Mouse (Mus musculus): ENCODE measurements around the gene Baz1b. TPM values are rescaled to one million over a fixed set of nuclear protein-coding genes. Genes with fewer than 3 reads are reported as not detected.
"Not testable (repeated sequence)": the region's sequence is repeated elsewhere in the genome, so short reads cannot be mapped to it uniquely, and the experiment has no call there.

Gene Baz1b
- polyA plus RNA-seq, 1 experiment: 22.1 TPM

GRCm38 (mm10) chr5:135224169-135224568 is 37.1 kb downstream of the Baz1b start:
- Histone ChIP-seq H3K4me3 (no peak overlapping the region), H3ac (ENCODE audit: control insufficient read depth, insufficient read length) (no peak overlapping the region), H3K4me2 (ENCODE audit: low read depth) (no peak overlapping the region), H3K36me3 (ENCODE audit: control insufficient read depth, insufficient read depth) (peaks cover 82% of the 10 kb centered on the region), H3K79me2 (ENCODE audit: control insufficient read depth, insufficient read depth) (no peaks in the 10 kb centered on the region), H3K27me3 (ENCODE audit: control insufficient read depth, insufficient read depth, insufficient read length) (no peaks in the 10 kb centered on the region)
- TF ChIP-seq USF1 (IDR thresholded peaks at IDR 0.05; ENCODE audit: low read depth) (no peak), MYOD1 (IDR thresholded peaks at IDR 0.05; ENCODE audit: control insufficient read depth in 1 of 3, insufficient read length in 2 of 3, low read depth in 2 of 3) (no peak), CEBPB (IDR thresholded peaks at IDR 0.05; ENCODE audit: insufficient read depth, poor library complexity, severe bottlenecking) (no peak), REST (IDR thresholded peaks at IDR 0.05; ENCODE audit: insufficient read depth, insufficient read length) (no peak), POLR2A (IDR thresholded peaks at IDR 0.05; ENCODE audit: insufficient read length, low read depth) (no peak), MYOG (IDR thresholded peaks at IDR 0.05; ENCODE audit: control insufficient read depth in 1 of 3, insufficient read depth in 1 of 3, insufficient read length in 2 of 3, low read depth in 2 of 3) (no peak), E2F4 (IDR thresholded peaks at IDR 0.05; ENCODE audit: insufficient read depth) (no peak), MAX (IDR thresholded peaks at IDR 0.05; ENCODE audit: low read depth) (no peak), TCF12 (IDR thresholded peaks at IDR 0.05; ENCODE audit: insufficient read depth, poor library complexity, severe bottlenecking) (no peak), POLR2AphosphoS2 (IDR thresholded peaks at IDR 0.05; ENCODE audit: insufficient read length, low read depth) (no peak), TCF3 (IDR thresholded peaks at IDR 0.05; ENCODE audit: insufficient read length, low read depth) (no peak), SRF (IDR thresholded peaks at IDR 0.05; ENCODE audit: control insufficient read depth, insufficient read length, low read depth) (no peak)

GRCm38 (mm10) chr5:135225879-135226278 is 38.8 kb downstream of the Baz1b start:
- not testable (repeated sequence) for H3K27me3 ChIP-seq (ENCODE audit: control insufficient read depth, insufficient read depth, insufficient read length); H3K4me2 ChIP-seq (ENCODE audit: low read depth); H3ac ChIP-seq (ENCODE audit: control insufficient read depth, insufficient read length); H3K79me2 ChIP-seq (ENCODE audit: control insufficient read depth, insufficient read depth); H3K4me3 ChIP-seq
- H3K36me3 ChIP-seq (ENCODE audit: control insufficient read depth, insufficient read depth): peaks cover 81% of the 10 kb centered on the region

- Histone ChIP-seq H3K79me2 (ENCODE audit: control insufficient read depth, insufficient read depth) (no peaks in the 10 kb centered on the region), H3K36me3 (ENCODE audit: control insufficient read depth, insufficient read depth) (peaks cover 69% of the 10 kb centered on the region), H3K4me2 (ENCODE audit: low read depth) (no peak overlapping the region), H3K27me3 (ENCODE audit: control insufficient read depth, insufficient read depth, insufficient read length) (no peaks in the 10 kb centered on the region), H3K4me3 (no peak overlapping the region), H3ac (ENCODE audit: control insufficient read depth, insufficient read length) (no peak overlapping the region)
- no peak for TF ChIP-seq SRF (IDR thresholded peaks at IDR 0.05; ENCODE audit: control insufficient read depth, insufficient read length, low read depth)
- TF ChIP-seq E2F4 (IDR thresholded peaks at IDR 0.05; ENCODE audit: insufficient read depth): no peak
- TF ChIP-seq POLR2AphosphoS2 (IDR thresholded peaks at IDR 0.05; ENCODE audit: insufficient read length, low read depth): no peak
- TF ChIP-seq TCF12 (IDR thresholded peaks at IDR 0.05; ENCODE audit: insufficient read depth, poor library complexity, severe bottlenecking): no peak
- TF ChIP-seq CEBPB (IDR thresholded peaks at IDR 0.05; ENCODE audit: insufficient read depth, poor library complexity, severe bottlenecking): no peak
- TF ChIP-seq MAX (IDR thresholded peaks at IDR 0.05; ENCODE audit: low read depth): no peak
- TF ChIP-seq MYOG (IDR thresholded peaks at IDR 0.05; ENCODE audit: control insufficient read depth in 1 of 3, insufficient read depth in 1 of 3, insufficient read length in 2 of 3, low read depth in 2 of 3): no peak
- TF ChIP-seq MYOD1 (IDR thresholded peaks at IDR 0.05; ENCODE audit: control insufficient read depth in 1 of 3, insufficient read length in 2 of 3, low read depth in 2 of 3): no peak
- no peak for TF ChIP-seq POLR2A (IDR thresholded peaks at IDR 0.05; ENCODE audit: insufficient read length, low read depth)
- TF ChIP-seq REST (IDR thresholded peaks at IDR 0.05; ENCODE audit: insufficient read depth, insufficient read length): no peak
- no peak for TF ChIP-seq USF1 (IDR thresholded peaks at IDR 0.05; ENCODE audit: low read depth)
These were observed 43.1 kb downstream of the Baz1b start for GRCm38 (mm10) chr5:135230186-135230585.

GRCm38 (mm10) chr5:135233166-135233920 is 46.3 kb downstream of the Baz1b start:
- Histone ChIP-seq H3K27me3 (ENCODE audit: control insufficient read depth, insufficient read depth, insufficient read length) (no peaks in the 10 kb centered on the region), H3K4me2 (ENCODE audit: low read depth) (no peak overlapping the region), H3K79me2 (ENCODE audit: control insufficient read depth, insufficient read depth) (no peaks in the 10 kb centered on the region), H3K4me3 (no peak overlapping the region), H3K36me3 (ENCODE audit: control insufficient read depth, insufficient read depth) (peaks cover 71% of the 10 kb centered on the region), H3ac (ENCODE audit: control insufficient read depth, insufficient read length) (no peak overlapping the region)
- TF ChIP-seq POLR2AphosphoS2 (IDR thresholded peaks at IDR 0.05; ENCODE audit: insufficient read length, low read depth) (no peak), POLR2A (IDR thresholded peaks at IDR 0.05; ENCODE audit: insufficient read length, low read depth) (no peak), TCF12 (IDR thresholded peaks at IDR 0.05; ENCODE audit: insufficient read depth, poor library complexity, severe bottlenecking) (no peak), MYOD1 (IDR thresholded peaks at IDR 0.05; ENCODE audit: control insufficient read depth in 1 of 3, insufficient read length in 2 of 3, low read depth in 2 of 3) (no peak), MYOG (IDR thresholded peaks at IDR 0.05; ENCODE audit: control insufficient read depth in 1 of 3, insufficient read depth in 1 of 3, insufficient read length in 2 of 3, low read depth in 2 of 3) (no peak), MAX (IDR thresholded peaks at IDR 0.05; ENCODE audit: low read depth) (no peak), E2F4 (IDR thresholded peaks at IDR 0.05; ENCODE audit: insufficient read depth) (no peak), USF1 (IDR thresholded peaks at IDR 0.05; ENCODE audit: low read depth) (no peak), CEBPB (IDR thresholded peaks at IDR 0.05; ENCODE audit: insufficient read depth, poor library complexity, severe bottlenecking) (no peak), REST (IDR thresholded peaks at IDR 0.05; ENCODE audit: insufficient read depth, insufficient read length) (no peak), TCF3 (IDR thresholded peaks at IDR 0.05; ENCODE audit: insufficient read length, low read depth) (no peak), SRF (IDR thresholded peaks at IDR 0.05; ENCODE audit: control insufficient read depth, insufficient read length, low read depth) (no peak)

GRCm38 (mm10) chr5:135236571-135236970 is 49.5 kb downstream of the Baz1b start:
- no peaks in the 10 kb centered on the region for H3K27me3 ChIP-seq (ENCODE audit: control insufficient read depth, insufficient read depth, insufficient read length)
- no peaks in the 10 kb centered on the region for H3K79me2 ChIP-seq (ENCODE audit: control insufficient read depth, insufficient read depth)
- TF ChIP-seq USF1 (IDR thresholded peaks at IDR 0.05; ENCODE audit: low read depth) (no peak), REST (IDR thresholded peaks at IDR 0.05; ENCODE audit: insufficient read depth, insufficient read length) (no peak), TCF12 (IDR thresholded peaks at IDR 0.05; ENCODE audit: insufficient read depth, poor library complexity, severe bottlenecking) (no peak), POLR2A (IDR thresholded peaks at IDR 0.05; ENCODE audit: insufficient read length, low read depth) (no peak), POLR2AphosphoS2 (IDR thresholded peaks at IDR 0.05; ENCODE audit: insufficient read length, low read depth) (no peak), MYOD1 (IDR thresholded peaks at IDR 0.05; ENCODE audit: control insufficient read depth in 1 of 3, insufficient read length in 2 of 3, low read depth in 2 of 3) (no peak), CEBPB (IDR thresholded peaks at IDR 0.05; ENCODE audit: insufficient read depth, poor library complexity, severe bottlenecking) (no peak), MAX (IDR thresholded peaks at IDR 0.05; ENCODE audit: low read depth) (no peak), TCF3 (IDR thresholded peaks at IDR 0.05; ENCODE audit: insufficient read length, low read depth) (no peak), E2F4 (IDR thresholded peaks at IDR 0.05; ENCODE audit: insufficient read depth) (no peak), MYOG (IDR thresholded peaks at IDR 0.05; ENCODE audit: control insufficient read depth in 1 of 3, insufficient read depth in 1 of 3, insufficient read length in 2 of 3, low read depth in 2 of 3) (no peak), SRF (IDR thresholded peaks at IDR 0.05; ENCODE audit: control insufficient read depth, insufficient read length, low read depth) (no peak)
- peaks cover 69% of the 10 kb centered on the region for H3K36me3 ChIP-seq (ENCODE audit: control insufficient read depth, insufficient read depth)
- H3K4me2 ChIP-seq (ENCODE audit: low read depth): no peak overlapping the region
- H3ac ChIP-seq (ENCODE audit: control insufficient read depth, insufficient read length): no peak overlapping the region
- H3K4me3 ChIP-seq: no peak overlapping the region

All from myocyte (in vitro differentiated cells).